Mouse (Mus musculus): ENCODE measurements around the gene Jup. TPM values are rescaled to one million over a fixed set of nuclear protein-coding genes. Genes with fewer than 3 reads are reported as not detected.
A peak's percentile ranks its signal among the peaks of the same experiment; 100 is the strongest.

Gene Jup
- 10 to 100 TPM; 36.5 to 39.8 TPM for total RNA-seq (2021)

- DNase-seq = peak; percentile 99
Measured at GRCm38 (mm10) chr11:100397600-100398389, at the start of gene Jup. TSS of gene Jup (minus strand) at chr11:100397763.

DNA sequence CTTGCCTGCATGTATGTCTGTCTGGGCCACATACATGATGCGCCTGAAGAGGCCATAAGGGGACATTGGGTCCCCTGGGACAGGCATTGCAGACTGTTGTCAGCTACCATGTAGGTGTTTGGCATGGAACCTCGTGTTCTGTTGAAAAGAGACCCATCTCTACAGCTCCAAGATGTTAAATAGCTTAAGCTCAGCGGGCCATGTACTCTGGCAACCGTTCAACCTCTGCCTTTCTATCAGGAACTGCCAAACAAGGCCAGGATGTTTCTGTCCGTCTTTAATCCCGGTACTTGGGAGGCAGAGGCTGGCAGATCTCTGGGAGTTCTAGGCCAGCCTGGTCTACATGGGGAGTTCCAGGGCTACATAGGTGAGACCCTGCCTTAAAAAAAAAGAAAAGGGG lies 45.1 kb upstream of the Jup start:
- DNase-seq = no peak

DNA sequence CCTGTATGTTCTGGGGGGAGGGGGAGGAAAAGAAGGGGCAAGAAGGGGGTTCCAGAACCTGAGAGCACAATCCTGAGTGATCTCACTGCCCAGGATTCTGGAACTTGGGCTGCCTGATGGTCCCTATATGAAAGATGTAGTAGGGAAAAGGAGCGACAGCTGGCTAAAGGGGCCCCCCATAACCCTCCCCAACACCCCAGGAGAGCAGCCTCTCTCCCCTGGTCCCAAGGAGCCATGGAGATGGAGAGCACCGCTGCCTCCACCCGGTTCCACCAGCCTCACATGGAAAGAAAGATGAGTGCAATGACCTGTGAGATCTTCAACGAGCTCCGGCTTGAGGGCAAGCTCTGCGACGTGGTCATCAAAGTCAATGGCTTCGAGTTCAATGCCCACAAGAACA lies 44.2 kb upstream of the Jup start, which contains the start of the genes Nt5c3b and Klhl10:
Gene Nt5c3b, minus strand, starts transcription at position 12 of the 400 bp plus-strand sequence.
Gene Klhl10, plus strand, starts transcription at position 121 of the 400 bp plus-strand sequence.
- no peak for DNase-seq

DNA sequence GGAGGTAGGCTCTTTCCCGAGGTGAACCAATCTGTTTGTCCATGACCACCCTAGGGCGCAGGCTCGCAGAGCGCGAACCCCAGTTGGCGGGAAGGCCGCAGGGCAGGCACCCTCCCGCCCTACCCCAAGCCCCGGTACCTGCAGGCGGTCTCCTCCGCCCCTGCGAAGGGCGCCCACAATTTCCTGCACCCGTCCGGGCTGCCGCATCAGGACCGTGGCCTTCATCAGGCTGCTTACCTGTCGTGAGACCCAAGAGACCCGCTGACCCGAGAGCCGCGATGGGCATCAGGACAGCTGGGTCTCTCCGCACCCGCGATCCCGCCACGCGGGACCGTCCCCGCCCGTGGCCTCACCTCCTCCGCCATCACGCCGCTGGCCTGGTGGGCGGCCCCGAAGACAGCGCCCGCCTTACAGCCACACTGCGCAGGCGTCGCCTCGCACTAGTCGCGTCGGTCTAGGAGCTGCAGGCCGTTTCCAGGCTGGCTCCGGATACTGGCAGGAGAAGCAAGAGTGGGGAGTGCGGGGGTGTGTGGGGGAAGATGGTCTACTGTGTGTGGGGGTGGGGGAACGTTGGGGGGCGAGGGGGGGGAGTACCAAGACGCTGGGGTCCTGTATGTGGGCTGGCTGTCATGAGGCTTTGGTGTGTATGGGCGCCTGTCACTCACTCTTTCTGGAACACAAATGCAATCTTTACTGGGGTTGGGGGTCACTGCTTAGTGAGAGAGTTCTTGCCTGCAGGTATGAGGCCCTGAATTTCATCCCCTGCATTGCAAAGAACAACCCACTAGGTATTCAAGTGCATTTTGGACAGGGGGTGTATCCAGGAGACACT lies 43.3 kb upstream of the Jup start:
- DNase-seq = peak; percentile 82 to 84

DNA sequence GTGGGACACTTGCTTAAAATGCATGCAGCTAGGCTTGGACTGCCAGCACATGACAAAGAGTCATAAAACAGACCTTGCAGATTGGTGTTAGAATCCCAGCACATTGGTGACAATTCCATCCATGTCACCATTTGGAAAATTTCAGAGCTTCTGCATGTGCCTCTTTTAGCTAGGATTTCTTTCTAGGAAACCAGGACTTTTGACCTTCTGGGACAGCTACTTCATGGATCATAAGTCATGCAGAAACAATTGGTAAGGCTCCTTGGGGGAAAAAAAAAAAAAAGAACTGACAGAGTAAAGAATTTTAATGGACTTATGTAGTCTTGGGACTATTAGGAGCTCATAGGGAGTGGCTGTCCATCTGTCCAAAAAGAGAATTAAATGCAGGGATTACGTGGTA lies 40.3 kb upstream of the Jup start:
- DNase-seq = no peak

- DNase-seq = no peak
Measured at GRCm38 (mm10) chr11:100435678-100436246, 38.2 kb upstream of the Jup start.

DNA sequence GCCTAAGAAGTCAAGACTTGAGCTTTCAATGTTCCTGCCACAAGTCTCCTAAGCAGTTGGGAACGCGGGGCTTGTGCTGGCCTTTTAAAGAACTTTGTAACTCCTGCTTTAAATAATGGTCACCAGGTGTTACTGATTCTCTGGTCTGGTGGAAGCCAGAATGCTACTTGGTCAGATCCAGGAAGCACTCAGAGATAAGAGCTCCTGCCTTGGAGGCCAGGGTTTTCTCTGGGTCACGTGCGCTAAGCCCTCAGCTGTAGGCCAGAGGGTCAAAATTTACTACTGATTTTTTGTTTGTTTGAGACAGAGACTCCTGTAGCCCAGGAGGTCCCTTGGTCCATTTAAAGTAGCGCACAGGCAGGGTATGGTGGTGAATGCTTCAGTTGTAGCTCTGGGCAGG lies 34.4 kb upstream of the Jup start:
- no peak for DNase-seq

DNA sequence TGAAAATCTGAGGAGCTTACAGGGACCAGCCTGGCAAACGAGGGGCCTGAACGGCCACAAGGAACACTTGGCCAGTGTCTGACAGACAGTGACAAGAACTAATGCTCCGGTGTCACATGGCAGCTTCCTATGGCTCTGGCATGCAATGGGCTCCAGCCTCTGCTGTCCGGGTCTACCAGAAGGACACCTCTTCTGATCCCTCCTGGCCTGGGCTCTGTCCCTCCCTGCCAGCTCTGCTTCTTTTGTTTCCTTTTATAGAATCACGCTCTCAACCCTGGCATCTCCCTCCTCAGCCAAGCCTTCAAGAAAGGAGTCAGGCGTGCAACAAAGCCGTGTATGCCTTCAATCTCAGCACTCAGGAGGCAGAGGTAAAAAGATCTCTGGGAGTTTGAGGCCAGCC lies 32.5 kb upstream of the Jup start:
- DNase-seq = no peak

- DNase-seq = no peak
Measured at GRCm38 (mm10) chr11:100428612-100429199, 31.1 kb upstream of the Jup start.

DNA sequence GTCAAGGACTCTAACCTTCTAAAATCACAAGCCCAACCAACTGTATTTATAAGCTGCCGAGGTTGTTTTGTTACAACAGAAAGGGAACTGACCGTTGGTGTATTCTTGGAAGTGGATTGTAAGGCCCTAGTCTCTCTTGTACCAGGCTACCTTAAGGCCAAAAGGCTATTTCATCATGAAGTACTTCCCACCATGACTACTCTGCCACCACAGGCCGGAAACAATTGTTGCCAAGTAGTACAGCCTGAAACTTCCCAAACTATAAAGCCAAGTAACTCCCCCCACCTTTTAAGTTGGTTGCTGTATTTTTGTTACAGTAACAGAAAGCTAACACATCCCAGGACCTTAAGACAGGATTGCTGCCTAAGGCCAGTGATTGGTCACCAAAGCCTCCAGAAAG lies 29.3 kb upstream of the Jup start:
- no peak for DNase-seq

GRCm38 (mm10) chr11:100425851-100426250 lies 28.3 kb upstream of the Jup start:
- peak; percentile 55 for DNase-seq

DNA sequence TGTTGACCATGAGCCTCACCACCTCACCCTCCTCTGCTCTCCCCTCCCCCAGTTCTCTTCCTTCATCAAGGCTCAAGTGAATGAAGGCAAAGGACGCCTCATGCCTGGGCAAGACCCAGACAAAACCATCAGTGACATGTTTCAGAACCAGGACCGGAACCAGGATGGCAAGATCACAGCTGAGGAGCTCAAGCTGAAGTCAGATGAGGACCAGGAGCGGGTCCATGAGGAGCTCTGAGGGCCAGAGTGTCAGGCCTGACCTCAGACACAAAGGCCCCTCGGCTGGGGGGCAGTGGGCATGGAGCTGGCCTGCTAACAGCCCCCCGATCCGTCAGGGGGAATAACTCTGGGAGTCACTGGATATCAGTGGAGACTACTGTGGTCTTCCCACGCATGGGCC lies 26.3 kb upstream of the Jup start:
- DNase-seq = no peak

DNA sequence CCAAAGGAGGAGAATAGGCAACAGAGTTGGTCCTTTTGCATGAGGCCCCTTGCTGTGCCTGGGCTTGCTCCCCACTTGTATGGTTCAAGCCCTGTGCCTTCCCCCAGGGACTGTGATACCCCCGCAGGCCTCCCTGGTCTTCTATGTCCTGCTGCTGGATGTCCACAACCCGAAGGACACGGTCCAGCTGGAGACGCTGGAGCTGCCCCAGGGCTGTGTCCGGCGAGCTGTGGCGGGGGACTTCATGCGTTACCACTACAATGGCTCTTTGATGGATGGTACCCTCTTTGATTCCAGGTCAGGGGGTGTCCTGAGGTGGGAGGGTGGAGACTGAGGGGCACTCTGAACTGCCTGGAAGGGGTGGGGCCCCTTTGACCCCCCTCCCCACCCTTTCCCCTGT lies 24.0 kb upstream of the Jup start:
- no peak for DNase-seq

GRCm38 (mm10) chr11:100414914-100415822 lies 17.6 kb upstream of the Jup start, which contains the start of gene Fkbp10:
TSS of gene Fkbp10 (plus strand) at chr11:100415697.
- DNase-seq = no peak

GRCm38 (mm10) chr11:100414021-100414913 lies 16.7 kb upstream of the Jup start, which contains the start of gene P3h4:
TSS of gene P3h4 (minus strand) at chr11:100414836.
- DNase-seq = peak; percentile 72 to 76

DNA sequence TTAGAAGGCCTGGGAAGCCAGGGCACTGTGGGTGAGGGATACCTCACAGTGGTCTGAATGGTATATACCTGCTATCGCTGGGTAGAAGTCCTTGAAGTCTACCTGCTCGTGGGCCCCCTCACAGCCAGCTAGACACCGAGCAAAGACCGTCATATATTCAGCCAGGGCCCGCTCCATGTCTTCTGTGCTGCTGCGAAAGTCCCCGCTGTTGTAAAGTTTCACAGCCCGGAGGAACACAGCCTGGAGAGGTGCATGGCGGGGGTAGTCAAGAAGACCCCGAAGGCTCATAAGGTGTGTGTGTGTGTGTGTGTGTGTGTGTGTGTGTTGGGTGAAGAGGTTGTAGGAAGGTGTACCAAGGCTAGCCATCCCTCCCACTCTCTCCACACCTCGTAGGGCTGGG lies 16.0 kb upstream of the Jup start:
- DNase-seq = no peak

- DNase-seq = no peak
Measured at GRCm38 (mm10) chr11:100411736-100412135, 14.2 kb upstream of the Jup start.

GRCm38 (mm10) chr11:100409686-100410085 lies 12.1 kb upstream of the Jup start:
- no peak for DNase-seq

DNA sequence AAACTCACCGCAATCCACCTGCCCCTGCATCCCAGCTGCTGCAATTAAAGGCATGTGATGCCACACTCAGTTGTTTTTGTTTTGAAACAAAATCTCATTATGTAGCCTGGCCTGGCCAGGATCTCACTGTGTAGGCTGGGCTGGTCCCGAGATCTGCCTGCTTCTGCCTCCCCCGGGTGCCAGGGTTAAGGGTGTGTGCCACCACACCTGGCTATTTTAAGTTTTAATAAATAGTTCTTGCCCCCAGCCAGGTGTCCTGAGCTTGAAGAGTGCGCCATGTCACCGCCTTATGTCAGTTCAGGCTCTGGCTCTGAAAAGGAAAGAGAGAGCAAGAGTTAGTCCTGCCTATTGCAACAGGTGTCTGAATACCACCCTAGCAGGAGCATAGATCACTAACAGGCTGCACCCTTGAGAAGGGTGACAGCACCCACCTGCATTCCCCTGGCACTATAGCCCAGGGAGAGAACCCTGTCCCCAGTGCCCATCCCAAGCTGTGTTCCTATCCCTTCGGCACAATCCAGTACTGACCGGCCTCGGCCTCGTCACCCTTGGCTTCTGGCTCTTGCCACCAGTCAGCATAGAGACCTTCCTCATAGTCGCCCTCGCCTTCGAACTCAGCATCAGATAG lies 11.4 kb upstream of the Jup start:
- no peak for DNase-seq

All from layer of hippocampus, postnatal 36 days (tissue).